Mouse (Mus musculus) intestine, embryonic 14.5 days (tissue): Measurements from ENCODE around the gene Dpm2. TPM values are rescaled to one million over a fixed set of nuclear protein-coding genes. Genes with fewer than 3 reads are reported as not detected.

Experiments
- ATAC-seq: fragments of 200-750 bp; cut with Nextera tagmentation; replicated peaks from 2 replicates; pipeline ENCODE4 v1.8.0; 2017; ENCODE audit warnings: low read depth, moderate number of reproducible peaks, moderate TSS enrichment, moderate library complexity; ENCODE audit not compliant: low FRiP score, low TSS enrichment
- DNase-seq: peaks from one replicate; pipeline ENCODE4 v3.0.0-alpha.2; 2018; ENCODE audit warnings: low spot score
- H3K27ac ChIP-seq: fragments of 300-500 bp; sonication (generic); 2 replicates; pipeline ENCODE4 v1.5.1; 2014; ENCODE audit warnings: low read depth, mild to moderate bottlenecking, control low read depth
- H3K27me3 ChIP-seq: fragments of 300-500 bp; sonication (generic); replicated peaks from 2 replicates; pipeline ENCODE4 v1.6.1; 2014; ENCODE audit warnings: low read length, control low read depth; ENCODE audit not compliant: control insufficient read depth, insufficient read depth
- H3K36me3 ChIP-seq: fragments of 300-500 bp; sonication (generic); 2 replicates; pipeline ENCODE4 v1.6.1; 2014; ENCODE audit warnings: low read length, control low read depth; ENCODE audit not compliant: control insufficient read depth, insufficient read depth
- H3K4me1 ChIP-seq: fragments of 300-500 bp; sonication (generic); replicated peaks from 2 replicates; pipeline ENCODE4 v1.6.1; 2014; ENCODE audit warnings: low read length, control low read depth, mixed read lengths; ENCODE audit not compliant: control insufficient read depth, insufficient read depth
- H3K4me2 ChIP-seq: fragments of 300-500 bp; sonication (generic); 2 replicates; pipeline ENCODE4 v1.6.1; 2014; ENCODE audit warnings: low read length
- H3K4me3 ChIP-seq: fragments of 300-500 bp; sonication (generic); 2 replicates; pipeline ENCODE4 v1.5.1; 2014; ENCODE audit warnings: low read depth, low read length, control low read depth, mixed read lengths
- H3K9ac ChIP-seq: fragments of 300-500 bp; sonication (generic); 2 replicates; pipeline ENCODE4 v1.6.1; 2014; ENCODE audit warnings: mild to moderate bottlenecking, low read length
- H3K9me3 ChIP-seq: fragments of 300-500 bp; sonication (generic); 2 replicates; pipeline ENCODE4 v1.6.1; 2016; ENCODE audit warnings: low read length, control low read depth; ENCODE audit not compliant: control insufficient read depth
- WGBS: fragments of 180-500 bp; shearing (Covaris S2); extraction: QIAGEN DNeasy Blood & Tissue Kit; methylation state at CpG from one replicate; pipeline ENCODE4 v1.1.7; 2014; 5-methylcytosine and 5-hydroxymethylcytosine counted together
- polyA plus RNA-seq: library from polyadenylated mRNA; unstranded; fragments of >200 nt; fragmentation: Nextera tagmentation; extraction: Ambion mirVana; gene quantifications from 2 replicates; pipeline ENCODE4 v1.2.1, GENCODE M21; 2014

Dpm2 gene
- polyA plus RNA-seq, 1 experiment from 2014 or later = 118 TPM

GRCm38 (mm10) chr2:32551236-32551635 is 19.4 kb upstream of the Dpm2 start:
- no peak for ATAC-seq

GRCm38 (mm10) chr2:32553592-32554148 is 17.0 kb upstream of the Dpm2 start:
- H3K9me3 ChIP-seq = no peaks in the 10 kb centered on the region
- 75% methylated on average over 7 of the region's 7 CpGs for WGBS
- H3K27ac ChIP-seq = no peak overlapping the region
- DNase-seq (no peak), ATAC-seq (no peak)
- H3K4me3 ChIP-seq = no peak overlapping the region
- H3K27me3 ChIP-seq = no peaks in the 10 kb centered on the region
- peaks cover 19% of the 10 kb centered on the region for H3K4me1 ChIP-seq
- no peak overlapping the region for H3K4me2 ChIP-seq
- no peak overlapping the region for H3K9ac ChIP-seq
- no peaks in the 10 kb centered on the region for H3K36me3 ChIP-seq

More at GRCm38 (mm10) chr2:32551236-32551635, 19.4 kb upstream of the Dpm2 start:
- no peak for DNase-seq
- peaks cover 19% of the 10 kb centered on the region for H3K4me1 ChIP-seq
- 58% methylated on average over 5 of the region's 5 CpGs for WGBS
- no peak overlapping the region for H3K9ac ChIP-seq
- no peaks in the 10 kb centered on the region for H3K27me3 ChIP-seq
- no peak overlapping the region for H3K27ac ChIP-seq
- H3K4me2 ChIP-seq = no peak overlapping the region
- H3K36me3 ChIP-seq = no peaks in the 10 kb centered on the region
- no peaks in the 10 kb centered on the region for H3K9me3 ChIP-seq
- no peak overlapping the region for H3K4me3 ChIP-seq

GRCm38 (mm10) chr2:32555484-32555883 is 15.2 kb upstream of the Dpm2 start:
- DNase-seq = no peak

GRCm38 (mm10) chr2:32556019-32556418 is 14.6 kb upstream of the Dpm2 start:
- no peak overlapping the region for H3K4me2 ChIP-seq
- peaks cover 11% of the 10 kb centered on the region; the same call in 1 of the 2 replicates for H3K36me3 ChIP-seq
- no peak overlapping the region for H3K27ac ChIP-seq
- H3K4me1 ChIP-seq = peaks cover 5% of the 10 kb centered on the region; the same call in 1 of the 2 replicates
- H3K4me3 ChIP-seq = no peak overlapping the region
- no peaks in the 10 kb centered on the region for H3K9me3 ChIP-seq
- no peak for ATAC-seq
- no peaks in the 10 kb centered on the region for H3K27me3 ChIP-seq
- 76% methylated on average over 7 of the region's 7 CpGs for WGBS
- no peak overlapping the region for H3K9ac ChIP-seq
- DNase-seq = no peak

More at GRCm38 (mm10) chr2:32555484-32555883, 15.2 kb upstream of the Dpm2 start:
- Histone ChIP-seq H3K9ac (no peak overlapping the region), H3K4me1 (peaks cover 5% of the 10 kb centered on the region; the same call in 1 of the 2 replicates), H3K36me3 (peaks cover 9% of the 10 kb centered on the region; the same call in 1 of the 2 replicates), H3K27me3 (no peaks in the 10 kb centered on the region), H3K4me3 (no peak overlapping the region), H3K9me3 (no peaks in the 10 kb centered on the region), H3K27ac (0 out of 2 replicates have a peak overlapping the region, but pooled peaks have one; percentile 33), H3K4me2 (no peak overlapping the region)
- WGBS = 51% methylated on average over 4 of the region's 4 CpGs
- no peak for ATAC-seq

- H3K27ac ChIP-seq = no peak overlapping the region
- 82% methylated on average over 5 of the region's 5 CpGs for WGBS
These were observed 11.1 kb upstream of the Dpm2 start for GRCm38 (mm10) chr2:32559570-32559969.

GRCm38 (mm10) chr2:32566536-32567063 is 4.1 kb upstream of the Dpm2 start:
- 48% methylated on average over 4 of the region's 4 CpGs for WGBS
- Histone ChIP-seq H3K4me1 (peaks cover 4% of the 10 kb centered on the region; the same call in 1 of the 2 replicates), H3K36me3 (peaks cover 67% of the 10 kb centered on the region), H3K27me3 (no peaks in the 10 kb centered on the region), H3K4me3 (no peak overlapping the region), H3K9ac (no peak overlapping the region), H3K9me3 (no peaks in the 10 kb centered on the region), H3K4me2 (no peak overlapping the region), H3K27ac (no peak overlapping the region)
- peak; percentile 80 for DNase-seq
- no peak for ATAC-seq

More at GRCm38 (mm10) chr2:32559570-32559969, 11.1 kb upstream of the Dpm2 start:
- no peak overlapping the region for H3K4me3 ChIP-seq
- H3K9ac ChIP-seq = no peak overlapping the region
- ATAC-seq = peak; percentile 69
- no peaks in the 10 kb centered on the region for H3K27me3 ChIP-seq
- H3K4me2 ChIP-seq = no peak overlapping the region
- DNase-seq = no peak
- peaks cover 5% of the 10 kb centered on the region; the same call in 1 of the 2 replicates for H3K4me1 ChIP-seq
- no peaks in the 10 kb centered on the region for H3K9me3 ChIP-seq
- H3K36me3 ChIP-seq = peaks cover 37% of the 10 kb centered on the region

GRCm38 (mm10) chr2:32568149-32568548 is 2.5 kb upstream of the Dpm2 start:
- H3K36me3 ChIP-seq = peaks cover 61% of the 10 kb centered on the region
- H3K4me2 ChIP-seq = no peak overlapping the region
- peaks cover 7% of the 10 kb centered on the region; the same call in 1 of the 2 replicates for H3K4me1 ChIP-seq
- no peak overlapping the region for H3K4me3 ChIP-seq
- no peaks in the 10 kb centered on the region for H3K27me3 ChIP-seq
- 65% methylated on average over 5 of the region's 5 CpGs for WGBS
- H3K27ac ChIP-seq = no peak overlapping the region
- no peaks in the 10 kb centered on the region for H3K9me3 ChIP-seq
- DNase-seq (no peak), ATAC-seq (no peak)
- H3K9ac ChIP-seq = no peak overlapping the region

GRCm38 (mm10) chr2:32568941-32569340 is 1.7 kb upstream of the Dpm2 start:
- no peaks in the 10 kb centered on the region for H3K27me3 ChIP-seq
- no peaks in the 10 kb centered on the region for H3K9me3 ChIP-seq
- H3K4me3 ChIP-seq = no peak overlapping the region
- H3K4me2 ChIP-seq = no peak overlapping the region
- DNase-seq (no peak), ATAC-seq (no peak)
- 88% methylated on average over 3 of the region's 3 CpGs for WGBS
- peaks cover 56% of the 10 kb centered on the region for H3K36me3 ChIP-seq
- no peak overlapping the region for H3K9ac ChIP-seq
- H3K27ac ChIP-seq = no peak overlapping the region
- H3K4me1 ChIP-seq = peaks cover 7% of the 10 kb centered on the region; the same call in 1 of the 2 replicates

- no peak overlapping the region for H3K27ac ChIP-seq
- no peaks in the 10 kb centered on the region for H3K9me3 ChIP-seq
- ATAC-seq (no peak), DNase-seq (no peak)
- no peaks in the 10 kb centered on the region; the same call in 1 of the 2 replicates for H3K27me3 ChIP-seq
- H3K4me2 ChIP-seq = no peak overlapping the region
- no peak overlapping the region for H3K9ac ChIP-seq
- H3K36me3 ChIP-seq = peaks cover 25% of the 10 kb centered on the region
- 89% methylated on average over 11 of the region's 11 CpGs for WGBS
- peaks cover 7% of the 10 kb centered on the region; the same call in 1 of the 2 replicates for H3K4me1 ChIP-seq
- H3K4me3 ChIP-seq = no peak overlapping the region
These were observed 1.5 kb downstream of the Dpm2 start for GRCm38 (mm10) chr2:32572196-32572595.
